Comparison of ENCODE assay signal across 9 mouse cellular contexts in the genomic region with DNA sequence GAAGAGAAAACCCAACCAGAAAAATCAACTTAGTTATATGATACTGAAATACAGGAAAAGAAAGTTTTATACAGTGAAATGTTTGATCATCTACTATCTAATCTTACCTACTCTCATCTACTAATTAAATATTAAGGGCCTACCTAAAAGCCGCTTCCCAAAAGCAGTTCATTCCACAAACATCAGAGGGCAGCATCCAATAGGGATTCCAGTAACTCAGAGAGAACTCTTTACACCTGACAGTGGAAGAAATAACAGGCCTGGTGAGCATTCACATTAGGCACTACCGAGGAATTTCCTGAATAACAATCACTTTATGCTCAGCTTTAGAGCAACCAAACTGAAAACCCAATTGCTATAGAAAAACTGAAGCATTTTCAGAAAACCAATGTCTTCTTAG. TPM values are rescaled to one million over a fixed set of nuclear protein-coding genes. Genes with fewer than 3 reads are reported as not detected.
A peak's percentile ranks its signal among the peaks of the same experiment; 100 is the strongest.
DNase-seq lines count a peak whose midpoint lies in the region; ATAC-seq and TF ChIP-seq lines count a peak whose summit lies in the region.
"Had no signal": no experiment of that assay in that cellular context is flagged by ENCODE, and none has a peak within 500 bp of the region (broad histone marks: within the 10 kb centered on the region; RNA-seq: fewer than 3 reads in every experiment).

No protein-coding gene starts in this region.

- no peaks in the 10 kb centered on the region for H3K4me1 ChIP-seq in intestine, postnatal 0 days (replicated peaks; ENCODE audit: control insufficient read depth, insufficient read depth, low read length)
- peaks cover 2% of the 10 kb centered on the region; the same call in 1 of the 2 replicates for H3K4me1 ChIP-seq in intestine, embryonic 15.5 days (replicated peaks)
- peaks cover 18% of the 10 kb centered on the region for H3K4me1 ChIP-seq in E14TG2a.4 (replicated peaks; ENCODE audit: low read depth, low read length)
- H3K4me1 ChIP-seq in heart, postnatal 0 days (ENCODE audit: control insufficient read depth, insufficient read depth) = no peaks in the 10 kb centered on the region
- H3K4me1 ChIP-seq: stomach, embryonic 15.5 days had no signal

- WGBS in intestine, postnatal 0 days = 32% methylated on average over 2 of the region's 2 CpGs
- WGBS in intestine, embryonic 15.5 days = 39% methylated on average over 2 of the region's 2 CpGs
- WGBS in heart, postnatal 0 days = 23% methylated on average over 2 of the region's 2 CpGs

- H3K9ac ChIP-seq in intestine, postnatal 0 days (ENCODE audit: low read depth, low read length) = no peak overlapping the region
- no peak overlapping the region for H3K9ac ChIP-seq in intestine, embryonic 15.5 days
- no peak overlapping the region for H3K9ac ChIP-seq in heart, postnatal 0 days (replicated peaks; ENCODE audit: low read depth, low read length)
- H3K9ac ChIP-seq: stomach, embryonic 15.5 days had no signal

- no peak overlapping the region for H3K4me3 ChIP-seq in intestine, postnatal 0 days (ENCODE audit: low read depth, low read length)
- no peak overlapping the region for H3K4me3 ChIP-seq in intestine, embryonic 15.5 days (replicated peaks)
- H3K4me3 ChIP-seq in E14TG2a.4 (replicated peaks; ENCODE audit: low read length) = no peak overlapping the region
- H3K4me3 ChIP-seq in heart, postnatal 0 days (ENCODE audit: low read depth, low read length) = no peak overlapping the region
- H3K4me3 ChIP-seq: stomach, embryonic 15.5 days had no signal

- H3K4me2 ChIP-seq in intestine, postnatal 0 days (replicated peaks; ENCODE audit: low read depth) = no peak overlapping the region
- H3K4me2 ChIP-seq in intestine, embryonic 15.5 days (replicated peaks) = no peak overlapping the region
- H3K4me2 ChIP-seq in heart, postnatal 0 days (ENCODE audit: low read depth, low read length) = no peak overlapping the region
- H3K4me2 ChIP-seq: stomach, embryonic 15.5 days had no signal

- peak; percentile 82 for DNase-seq in adrenal gland, postnatal 10 days
- peak; percentile 42 for DNase-seq in heart, postnatal 0 days (ENCODE audit: low spot score)
- DNase-seq in left cerebral cortex, adult 11 months (ENCODE audit: low spot score) = peak; percentile 52
- peak; percentile 50 to 68 for DNase-seq in spleen, postnatal 36 days (ENCODE audit: low spot score in 2 of 2)
- DNase-seq in urinary bladder, postnatal 10 days (ENCODE audit: low spot score) = no peak

- peak; percentile 71 for TF ChIP-seq CTCF in intestine, postnatal 0 days (IDR thresholded peaks at IDR 0.05; ENCODE audit: low read depth)
- peak; percentile 38 for TF ChIP-seq CTCF in E14TG2a.4 (conservative IDR thresholded peaks at IDR 0.05; ENCODE audit: low read length)
- peak; percentile 67 for TF ChIP-seq CTCF in heart, postnatal 0 days (IDR thresholded peaks at IDR 0.05; ENCODE audit: low read depth)

- H3K36me3 ChIP-seq in intestine, postnatal 0 days (ENCODE audit: control insufficient read depth, insufficient read depth) = 0 out of 2 replicates have a peak, but pooled peaks cover 5% of the 10 kb centered on the region
- peaks cover 8% of the 10 kb centered on the region for H3K36me3 ChIP-seq in intestine, embryonic 15.5 days
- H3K36me3 ChIP-seq in E14TG2a.4 (ENCODE audit: insufficient read depth, low read length) = peaks cover 25% of the 10 kb centered on the region
- H3K36me3 ChIP-seq in heart, postnatal 0 days (replicated peaks; ENCODE audit: control insufficient read depth, insufficient read depth, low read length) = 0 out of 2 replicates have a peak, but pooled peaks cover 7% of the 10 kb centered on the region

- no peak overlapping the region for H3K27ac ChIP-seq in intestine, postnatal 0 days (ENCODE audit: low read depth, low read length)
- H3K27ac ChIP-seq in intestine, embryonic 15.5 days = no peak overlapping the region
- no peak overlapping the region for H3K27ac ChIP-seq in heart, postnatal 0 days (ENCODE audit: low read depth)
- H3K27ac ChIP-seq: stomach, embryonic 15.5 days had no signal

- no peaks in the 10 kb centered on the region for H3K9me3 ChIP-seq in intestine, postnatal 0 days (ENCODE audit: control insufficient read depth)
- no peaks in the 10 kb centered on the region for H3K9me3 ChIP-seq in intestine, embryonic 15.5 days
- H3K9me3 ChIP-seq in E14TG2a.4 (ENCODE audit: low read length) = no peaks in the 10 kb centered on the region
- H3K9me3 ChIP-seq in heart, postnatal 0 days (replicated peaks; ENCODE audit: control insufficient read depth, low read length) = no peaks in the 10 kb centered on the region
- H3K9me3 ChIP-seq: stomach, embryonic 15.5 days had no signal

- TF ChIP-seq EP300 in heart, postnatal 0 days (IDR thresholded peaks at IDR 0.05; ENCODE audit: low read depth) = no peak

- ATAC-seq in intestine, postnatal 0 days = no peak
- no peak for ATAC-seq in intestine, embryonic 15.5 days
- ATAC-seq in heart, postnatal 0 days (ENCODE audit: insufficient read depth, low read depth) = peak; percentile 51; the same call in 1 of the 2 replicates

- no peaks in the 10 kb centered on the region for H3K27me3 ChIP-seq in intestine, postnatal 0 days (replicated peaks; ENCODE audit: control insufficient read depth, insufficient read depth, low read length)
- H3K27me3 ChIP-seq in intestine, embryonic 15.5 days (replicated peaks) = no peaks in the 10 kb centered on the region
- no peaks in the 10 kb centered on the region for H3K27me3 ChIP-seq in E14TG2a.4 (ENCODE audit: insufficient read depth, low read length)
- no peaks in the 10 kb centered on the region for H3K27me3 ChIP-seq in heart, postnatal 0 days (ENCODE audit: control insufficient read depth, insufficient read depth, low read length)
- H3K27me3 ChIP-seq: stomach, embryonic 15.5 days had no signal

RNA-seq across cellular contexts. Expression of gene Gxylt1, which starts 9.3 kb away (rescaled TPM):
- polyA plus RNA-seq in intestine, postnatal 0 days (2015; fragmentation: Nextera tagmentation; extraction: Ambion mirVana) = 4.9 and 5.5 TPM in 2 replicates
- 10.2 and 10.8 TPM in 2 replicates for polyA plus RNA-seq in intestine, embryonic 15.5 days (2015; fragmentation: Nextera tagmentation; extraction: Ambion mirVana)
- total RNA-seq in adrenal gland, postnatal 10 days (2021) = 10 to 100 TPM; 22.5 to 26.8 TPM
- total RNA-seq in heart, postnatal 0 days (2014; rRNA removed; ENCODE audit: low replicate concordance) = 3.6 and 9.3 TPM in 2 replicates
- polyA plus RNA-seq in heart, postnatal 0 days (2015; fragmentation: Nextera tagmentation; extraction: Ambion mirVana) = 3.1 and 3.3 TPM in 2 replicates
